25 mouse cellular contexts compared by ENCODE assay signal in genomic region chr13:17301590-17301989, GRCm38 (mm10).
"Had no signal": no experiment of that assay in that cellular context is flagged by ENCODE, and none has a peak within 500 bp of the region (broad histone marks: within the 10 kb centered on the region; RNA-seq: fewer than 3 reads in every experiment).

No protein-coding gene starts in this region.

- H3K36me3 ChIP-seq: heart, embryonic 10.5 days; heart, embryonic 12.5 days; hindbrain, embryonic 13.5 days; hindbrain, embryonic 15.5 days; kidney, embryonic 15.5 days; limb, embryonic 13.5 days; limb, embryonic 15.5 days; liver, embryonic 12.5 days had no signal

- H3K27me3 ChIP-seq: heart, embryonic 12.5 days; hindbrain, embryonic 13.5 days; hindbrain, embryonic 15.5 days; kidney, embryonic 15.5 days; limb, embryonic 13.5 days; limb, embryonic 15.5 days; liver, embryonic 12.5 days had no signal

- H3K9me3 ChIP-seq: heart, embryonic 10.5 days; heart, embryonic 12.5 days; hindbrain, embryonic 13.5 days; hindbrain, embryonic 15.5 days; kidney, embryonic 15.5 days; limb, embryonic 13.5 days; limb, embryonic 15.5 days; liver, embryonic 12.5 days had no signal

- DNase-seq: gastrocnemius, adult 2 months; gastrocnemius, postnatal 10 days; gastrocnemius, postnatal 25 days; heart, adult 18-20 months; heart, postnatal 10 days; heart, postnatal 4 days; kidney, adult 11 months; kidney, adult 2 months; kidney, adult 9 months; kidney, postnatal 14 days; kidney, postnatal 36 days; layer of hippocampus, adult 9-11 months; layer of hippocampus, postnatal 36 days; left cerebral cortex, postnatal 4 days had no signal

- ATAC-seq: hindbrain, postnatal 0 days; intestine, embryonic 16.5 days; liver, embryonic 12.5 days had no signal

- H3K9ac ChIP-seq: heart, embryonic 12.5 days; hindbrain, embryonic 13.5 days; hindbrain, embryonic 15.5 days; kidney, embryonic 15.5 days; limb, embryonic 13.5 days; limb, embryonic 15.5 days; liver, embryonic 12.5 days had no signal

- H3K4me3 ChIP-seq: gastrocnemius, adult 2 months; heart, embryonic 10.5 days; heart, embryonic 12.5 days; hindbrain, embryonic 13.5 days; hindbrain, embryonic 15.5 days; kidney, embryonic 15.5 days; limb, embryonic 13.5 days; limb, embryonic 15.5 days; liver, embryonic 12.5 days had no signal

- H3K4me2 ChIP-seq: heart, embryonic 12.5 days; hindbrain, embryonic 13.5 days; hindbrain, embryonic 15.5 days; kidney, embryonic 15.5 days; limb, embryonic 13.5 days; limb, embryonic 15.5 days; liver, embryonic 12.5 days had no signal

- H3K4me1 ChIP-seq: hindbrain, embryonic 13.5 days; hindbrain, embryonic 15.5 days; liver, embryonic 12.5 days had no signal

- H3K27ac ChIP-seq: gastrocnemius, adult 2 months; heart, embryonic 10.5 days; hindbrain, embryonic 13.5 days; hindbrain, embryonic 15.5 days; hindbrain, postnatal 0 days; kidney, embryonic 15.5 days; kidney, postnatal 0 days; limb, embryonic 13.5 days; limb, embryonic 15.5 days; liver, embryonic 12.5 days had no signal
